Mouse (Mus musculus) left cerebral cortex, adult 2 months (tissue): ENCODE data around the gene Hsd17b13. TPM values are rescaled to one million over a fixed set of nuclear protein-coding genes. Genes with fewer than 3 reads are reported as not detected.
A peak's percentile ranks its signal among the peaks of the same experiment; 100 is the strongest.

Experiments used
- DNase-seq, 2 experiments: peaks; one replicate each; pipeline ENCODE4 v3.0.0; 2021 to 2022; ENCODE audit warnings: low spot score in 2 of 2, mixed read lengths in 1 of 2; ENCODE audit errors: extremely low spot score in 1 of 2
- H3K27ac ChIP-seq: fragments of 200-600 bp; 2 replicates; pipeline ENCODE4 v1.8.1; 2022
- H3K4me3 ChIP-seq: fragments of 200-600 bp; 2 replicates; pipeline ENCODE4 v1.8.1; 2022
- CTCF ChIP-seq: fragments of 200-600 bp; IDR thresholded peaks from 2 replicates; pipeline ENCODE4 v1.8.1; 2022; ENCODE audit warnings: antibody characterized with exemption, mild to moderate bottlenecking, moderate library complexity
- intact Hi-C: fragments of 180-260 bp; cut with DNase I; formaldehyde crosslinking; loops from one replicate; pipeline ENCODE4 v1.15.1; 2025
- total RNA-seq, 2 experiments: library from RNA; stranded (reverse); gene quantifications; 2 replicates each; pipeline ENCODE4 v1.2.3; 2021

Hsd17b13 gene
- total RNA-seq, 2 experiments from 2014 or later, result 0.42 TPM; not detected in 1

GRCm38 (mm10) chr5:104003955-104004354, 26.7 kb upstream of the Hsd17b13 start:
- DNase-seq, result no peak
- no peak for TF ChIP-seq CTCF
- intact Hi-C loops, result no loop called here

GRCm38 (mm10) chr5:104003256-104003931, 26.2 kb upstream of the Hsd17b13 start:
- TF ChIP-seq CTCF, result no peak
- intact Hi-C loops, result no loop called here
- Histone ChIP-seq H3K27ac (no peak overlapping the region), H3K4me3 (no peak overlapping the region)
- no peak for DNase-seq

More at GRCm38 (mm10) chr5:104003955-104004354, 26.7 kb upstream of the Hsd17b13 start:
- H3K27ac ChIP-seq, result no peak overlapping the region
- H3K4me3 ChIP-seq, result no peak overlapping the region

- DNase-seq, result no peak
- no peak for TF ChIP-seq CTCF
- Histone ChIP-seq H3K4me3 (no peak overlapping the region), H3K27ac (no peak overlapping the region)
- intact Hi-C loops, result no loop called here
These were observed 25.5 kb upstream of the Hsd17b13 start for GRCm38 (mm10) chr5:104002549-104003255.

- Histone ChIP-seq H3K27ac (no peak overlapping the region), H3K4me3 (no peak overlapping the region)
- DNase-seq, result peak; percentile 76 to 78
- intact Hi-C loops, result loop anchor here (1.0 to 5.0 kb wide), 2 partner anchors 40 to 343 kb away; no protein-coding TSS in a partner anchor
- TF ChIP-seq CTCF, result peak; percentile 97
These were observed 22.5 kb upstream of the Hsd17b13 start for GRCm38 (mm10) chr5:103999738-104000137.

GRCm38 (mm10) chr5:103998739-103999138, 21.5 kb upstream of the Hsd17b13 start:
- no peak for DNase-seq
- no peak for TF ChIP-seq CTCF
- Histone ChIP-seq H3K27ac (no peak overlapping the region), H3K4me3 (no peak overlapping the region)
- intact Hi-C loops, result loop anchor here (1.0 to 5.0 kb wide), 2 partner anchors 41 to 344 kb away; no protein-coding TSS in a partner anchor

- intact Hi-C loops, result loop anchor here (5.0 kb wide), 1 partner anchor 347 kb away; no protein-coding TSS in a partner anchor
- TF ChIP-seq CTCF, result peak; percentile 71
- no peak for DNase-seq
- H3K27ac ChIP-seq, result no peak overlapping the region
- H3K4me3 ChIP-seq, result no peak overlapping the region
These were observed 18.0 kb upstream of the Hsd17b13 start for GRCm38 (mm10) chr5:103995181-103995580.

GRCm38 (mm10) chr5:103994669-103995068, 17.5 kb upstream of the Hsd17b13 start:
- Histone ChIP-seq H3K4me3 (no peak overlapping the region), H3K27ac (no peak overlapping the region)
- intact Hi-C loops, result loop anchor here (5.0 kb wide), 1 partner anchor 348 kb away; no protein-coding TSS in a partner anchor
- no peak for TF ChIP-seq CTCF
- DNase-seq, result no peak

- no peak overlapping the region for H3K4me3 ChIP-seq
- H3K27ac ChIP-seq, result no peak overlapping the region
- intact Hi-C loops, result no loop called here
- peak; percentile 40 for TF ChIP-seq CTCF
- no peak for DNase-seq
These were observed 16.4 kb upstream of the Hsd17b13 start for GRCm38 (mm10) chr5:103993601-103994000.

GRCm38 (mm10) chr5:103992831-103993230, 15.6 kb upstream of the Hsd17b13 start:
- intact Hi-C loops, result no loop called here
- DNase-seq, result no peak
- no peak overlapping the region for H3K27ac ChIP-seq
- no peak for TF ChIP-seq CTCF
- H3K4me3 ChIP-seq, result no peak overlapping the region

- H3K4me3 ChIP-seq, result no peak overlapping the region
- DNase-seq, result no peak
- no peak for TF ChIP-seq CTCF
- no peak overlapping the region for H3K27ac ChIP-seq
- intact Hi-C loops, result no loop called here
These were observed 3.7 kb upstream of the Hsd17b13 start for GRCm38 (mm10) chr5:103980705-103981560.

- intact Hi-C loops, result no loop called here
- H3K27ac ChIP-seq, result no peak overlapping the region
- no peak for DNase-seq
- no peak for TF ChIP-seq CTCF
- no peak overlapping the region for H3K4me3 ChIP-seq
These were observed 829 bp upstream of the Hsd17b13 start for GRCm38 (mm10) chr5:103977907-103978570.
